Mouse (Mus musculus) Muller cell, postnatal 12 days (primary cell): ENCODE measurements around the gene Rcsd1.

ENCODE experiments used
- DNase-seq: peaks from one replicate; pipeline ENCODE4 v3.0.0-alpha.2; 2015; ENCODE audit errors: inconsistent ontology term

The Rcsd1 gene

GRCm38 (mm10) chr1:165662426-165663192 is 46.9 kb downstream of the Rcsd1 start:
- peak; percentile 58 for DNase-seq

- DNase-seq: no peak
These were observed 47.8 kb downstream of the Rcsd1 start for GRCm38 (mm10) chr1:165661725-165662124.

DNA sequence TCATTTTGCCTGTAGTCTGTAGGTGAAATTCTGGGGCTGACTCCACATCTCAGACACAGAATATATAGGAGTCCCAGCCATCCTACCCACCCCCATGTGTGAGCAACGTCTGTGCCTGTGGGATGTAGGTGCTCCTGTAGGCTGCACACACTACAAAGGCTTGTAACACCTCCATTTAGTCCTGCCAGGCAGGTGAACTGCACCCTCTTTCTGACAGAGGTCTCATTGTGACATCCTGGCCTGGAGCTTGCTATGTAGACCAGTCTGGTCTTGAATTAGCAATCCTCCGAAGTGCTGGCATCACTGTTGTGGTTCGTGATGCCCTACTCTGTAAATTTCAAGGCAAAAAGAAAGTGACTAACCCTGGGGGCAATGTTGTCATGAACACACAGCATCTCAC is 48.4 kb downstream of the Rcsd1 start:
- DNase-seq: no peak

- DNase-seq: peak; percentile 54
These were observed 48.8 kb downstream of the Rcsd1 start for GRCm38 (mm10) chr1:165660774-165661173.

DNA sequence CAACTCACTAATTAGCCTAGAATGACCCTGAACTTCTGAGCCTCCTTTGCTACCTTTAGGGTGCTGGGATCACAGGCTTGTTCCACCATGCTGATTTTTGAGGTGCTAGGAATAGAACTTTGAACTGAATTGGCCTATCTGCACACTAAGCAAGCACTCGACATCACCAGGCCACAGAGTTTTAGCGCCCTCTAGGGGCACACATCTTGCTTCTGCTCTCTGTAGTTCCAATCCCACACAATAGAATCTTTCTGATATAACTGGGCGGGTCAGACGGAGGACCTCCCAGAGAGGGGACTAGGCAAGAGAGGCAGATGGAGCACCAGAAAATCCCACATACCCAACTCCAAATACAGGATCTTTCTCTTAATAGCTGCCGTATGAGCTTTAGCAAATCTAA is 51.0 kb downstream of the Rcsd1 start:
- DNase-seq: peak; percentile 55

DNA sequence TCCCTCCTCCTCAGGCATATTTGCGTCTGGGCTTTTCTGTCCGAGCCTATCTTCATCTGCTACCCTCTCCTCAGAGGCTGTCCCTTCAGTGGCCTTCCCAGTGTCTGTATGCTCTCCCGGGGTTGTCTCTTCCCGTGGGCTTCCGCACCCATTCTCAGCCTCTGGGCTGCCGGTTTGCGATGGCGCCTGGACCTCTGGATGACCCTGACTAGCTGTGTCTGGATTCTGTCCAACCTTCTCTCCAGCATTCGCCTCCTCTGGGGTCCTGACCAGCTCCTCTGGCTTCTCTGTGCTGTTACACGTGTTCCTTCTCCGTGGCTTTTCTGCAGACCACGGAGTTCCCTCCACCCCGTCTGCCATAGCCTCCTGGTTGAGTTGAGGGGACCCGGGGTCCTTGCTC is 54.1 kb downstream of the Rcsd1 start:
- DNase-seq: no peak

DNA sequence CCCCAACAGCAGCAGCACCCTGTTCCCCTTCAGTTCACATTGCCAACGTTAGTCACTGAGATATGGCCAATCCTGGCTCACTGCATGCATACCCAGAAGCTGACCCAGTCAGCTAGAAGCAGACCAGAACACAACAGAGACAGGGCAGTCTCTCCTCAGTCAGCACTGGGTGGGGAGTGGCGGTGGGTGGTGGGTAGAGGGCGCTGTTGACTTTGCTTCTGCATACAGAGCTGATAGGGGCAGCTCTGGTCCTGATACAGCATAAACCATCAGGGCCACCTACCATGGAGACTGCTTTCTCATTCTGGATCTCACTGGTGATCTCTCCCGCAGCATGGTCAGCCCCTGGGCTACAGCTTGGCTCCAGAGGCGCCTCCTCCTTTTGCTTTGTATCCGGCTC is 54.5 kb downstream of the Rcsd1 start:
- no peak for DNase-seq

DNA sequence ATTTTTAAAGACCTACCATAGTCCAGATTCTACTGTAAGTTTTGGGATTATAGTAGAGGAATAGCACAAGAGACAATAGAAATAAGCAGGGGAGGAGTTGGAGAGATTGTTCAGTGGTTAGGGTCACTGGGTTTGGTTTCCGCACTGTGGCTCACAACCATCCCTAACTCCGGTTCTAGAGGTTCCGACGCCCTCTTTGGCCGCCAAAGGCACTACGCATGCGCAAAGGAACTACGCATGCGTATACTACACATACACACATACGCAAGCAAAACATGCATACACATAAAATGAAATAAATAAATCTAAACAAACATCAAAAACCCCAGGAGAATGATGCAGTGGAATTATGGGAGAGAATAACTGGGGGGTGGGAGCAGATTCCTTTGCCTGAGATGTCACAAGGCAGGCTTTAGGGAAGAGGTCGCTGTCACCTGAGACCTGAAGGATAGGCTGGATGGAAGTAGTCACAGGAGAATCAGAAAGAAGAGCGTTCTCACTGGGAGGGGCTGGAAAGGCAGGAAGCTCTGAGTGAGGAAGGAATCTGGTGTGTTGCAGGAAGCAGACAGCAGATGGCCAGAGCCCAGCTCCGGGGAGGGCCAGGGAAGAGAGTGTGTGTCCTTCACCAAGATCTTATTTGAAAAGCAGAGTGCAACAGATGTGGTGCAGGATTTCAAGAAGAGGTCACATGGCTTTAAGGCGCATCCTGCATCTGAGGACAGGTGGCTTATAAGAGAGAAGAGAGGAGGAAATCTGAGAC is 56.3 kb downstream of the Rcsd1 start:
- no peak for DNase-seq

DNA sequence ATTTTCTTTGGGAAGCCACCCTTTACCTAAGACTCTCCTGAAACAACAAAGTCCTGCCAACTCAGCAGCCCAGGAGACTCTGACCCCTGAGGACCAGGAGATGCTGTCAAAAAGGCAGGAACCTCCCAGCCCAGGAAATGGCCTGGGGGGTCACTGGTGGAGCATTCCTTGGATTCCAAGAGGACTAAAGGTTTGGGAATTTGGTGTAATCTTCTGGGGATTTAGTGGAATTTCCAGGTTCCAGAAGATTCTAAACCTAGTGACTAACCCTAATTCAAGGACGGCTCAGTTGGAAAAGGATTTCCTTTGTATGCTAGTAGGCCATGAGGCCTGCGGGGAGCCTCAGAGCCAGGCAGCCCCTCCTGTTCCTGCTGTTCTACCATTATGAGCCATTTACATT is 57.0 kb downstream of the Rcsd1 start:
- DNase-seq: no peak

DNA sequence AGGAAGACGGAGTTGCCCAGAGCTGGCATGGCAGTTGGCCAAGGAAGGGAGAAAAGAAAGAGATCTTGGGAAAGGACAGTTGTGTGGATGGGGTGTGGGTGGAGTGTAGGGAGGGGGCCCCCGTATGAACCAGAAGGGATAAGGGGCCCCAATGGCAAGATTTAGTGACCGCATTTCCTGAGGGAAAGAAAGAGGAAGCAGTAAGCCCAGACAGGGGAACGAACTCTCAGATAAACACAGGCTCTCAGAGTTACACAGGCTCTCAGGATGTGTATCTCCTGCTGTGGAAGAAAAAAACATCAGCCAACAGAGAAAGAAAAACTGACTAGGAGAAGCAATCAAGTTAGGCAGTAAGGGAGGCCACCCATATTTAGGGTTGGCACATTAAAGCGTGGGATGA is 58.4 kb downstream of the Rcsd1 start:
- DNase-seq: no peak

DNA sequence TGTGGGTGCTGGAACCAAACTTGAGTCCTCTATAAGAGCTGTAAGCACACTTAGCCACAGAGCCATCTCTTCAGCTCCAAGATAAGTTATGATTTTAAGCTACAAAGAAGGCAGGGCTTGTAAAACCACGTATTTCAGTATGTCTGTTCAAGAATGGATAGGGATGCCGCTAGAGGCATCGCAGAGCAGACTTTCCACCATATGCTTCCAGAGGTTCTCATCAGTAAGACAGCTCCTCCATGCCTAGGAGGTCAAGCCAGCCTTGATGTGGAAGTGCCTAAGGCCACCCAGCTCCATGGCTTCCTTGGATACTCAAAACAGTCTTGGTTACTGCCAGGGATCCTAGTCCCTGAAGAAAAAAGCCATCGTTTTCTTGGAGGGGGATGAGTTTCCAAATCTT is 64.5 kb downstream of the Rcsd1 start:
- DNase-seq: no peak

DNA sequence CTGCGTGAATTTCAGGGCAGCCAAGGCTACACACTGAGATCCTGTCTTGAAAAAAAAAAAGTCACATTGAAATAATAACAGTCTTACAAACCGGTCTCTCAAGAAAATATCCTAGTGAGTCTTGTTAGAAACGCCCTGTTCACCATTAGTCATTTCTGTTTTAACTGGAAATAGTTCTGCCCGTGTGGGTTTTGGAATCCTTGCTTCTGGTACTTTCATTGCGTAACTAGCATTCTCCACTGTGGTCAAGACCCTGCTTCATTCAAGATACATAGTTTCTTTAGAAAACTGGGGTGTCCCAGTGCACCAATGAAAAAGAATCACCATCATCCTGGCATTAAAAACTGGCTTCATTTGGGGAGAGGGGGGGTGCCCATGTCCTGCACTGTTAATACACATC is 65.8 kb downstream of the Rcsd1 start:
- DNase-seq: no peak

DNA sequence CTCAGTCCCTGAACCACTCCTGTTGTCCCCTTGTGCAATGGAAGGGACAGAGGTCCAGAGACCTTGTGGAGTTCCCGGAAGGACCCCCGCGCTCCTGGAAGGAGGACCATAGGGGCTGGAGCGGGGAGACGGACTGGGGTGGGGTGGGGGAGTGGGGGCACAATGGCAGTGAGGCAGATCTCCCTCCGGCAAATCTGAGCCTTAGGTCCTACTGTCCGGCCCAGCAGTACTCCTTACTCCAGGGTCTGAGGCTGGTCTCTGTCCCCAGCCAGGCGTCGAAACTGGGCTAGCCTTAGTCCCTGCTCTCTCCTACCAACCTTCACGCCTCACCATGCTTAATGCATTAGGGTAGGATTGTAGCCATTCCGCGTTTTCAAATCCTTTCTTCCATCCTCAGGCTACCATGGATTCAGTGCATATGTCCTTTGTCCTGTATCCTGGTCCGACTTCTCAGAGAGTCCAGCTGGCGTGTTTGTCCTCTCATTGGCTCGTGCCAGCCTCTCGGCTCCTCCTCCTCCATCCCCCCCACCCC is 66.7 kb downstream of the Rcsd1 start:
- peak; percentile 58 for DNase-seq

- DNase-seq: peak; percentile 94
These were observed 67.5 kb downstream of the Rcsd1 start for GRCm38 (mm10) chr1:165641786-165642771.

GRCm38 (mm10) chr1:165641271-165641771 is 68.2 kb downstream of the Rcsd1 start:
- peak; percentile 72 for DNase-seq

GRCm38 (mm10) chr1:165636289-165636688 is 73.3 kb downstream of the Rcsd1 start:
- DNase-seq: no peak

- no peak for DNase-seq
These were observed 74.3 kb downstream of the Rcsd1 start for GRCm38 (mm10) chr1:165635055-165635897.

DNA sequence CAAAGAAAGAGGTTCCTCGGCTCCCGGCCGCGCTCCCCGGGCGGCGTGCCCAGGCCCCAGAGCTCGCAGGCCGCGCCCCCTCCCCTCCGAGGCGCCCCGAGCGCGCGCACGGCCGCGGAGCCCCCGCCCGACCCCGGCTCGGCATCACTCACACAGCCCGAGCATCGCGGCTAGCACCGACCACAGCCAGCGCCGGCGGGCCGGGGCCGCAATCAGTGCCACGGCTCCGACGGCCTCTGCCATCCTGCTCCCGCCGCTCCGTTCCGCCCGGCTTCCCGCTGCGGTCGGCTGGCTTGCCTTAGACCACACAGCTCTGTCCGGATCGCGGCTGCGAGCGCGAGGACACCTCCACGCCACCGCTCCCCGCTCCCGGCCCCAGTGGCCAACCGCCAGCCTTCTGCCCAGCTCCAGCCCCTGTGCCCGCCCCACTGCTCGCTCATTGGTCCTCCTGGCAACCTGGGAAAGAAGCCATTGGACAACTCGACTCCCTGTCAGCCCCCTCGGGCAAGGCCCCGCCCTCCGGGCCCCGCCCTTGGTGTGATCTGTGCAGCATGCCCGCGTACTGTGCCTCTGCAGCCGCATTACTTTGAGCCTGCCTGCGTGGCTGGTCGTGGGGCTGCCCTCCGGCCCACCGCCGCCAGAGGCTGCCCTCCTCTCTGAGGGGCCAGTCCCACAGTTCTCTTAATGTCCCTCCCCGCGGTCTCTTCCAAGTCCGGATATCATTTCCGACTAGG is 75.2 kb downstream of the Rcsd1 start, which contains the start of gene Mpzl1:
Gene Mpzl1, minus strand, starts transcription at position 388 of the 734 bp plus-strand sequence.
- peak; percentile 99 for DNase-seq

GRCm38 (mm10) chr1:165633345-165633744 is 76.2 kb downstream of the Rcsd1 start:
- DNase-seq: no peak

- DNase-seq: no peak
These were observed 78.4 kb downstream of the Rcsd1 start for GRCm38 (mm10) chr1:165631136-165631535.
